Mouse (Mus musculus): ENCODE data around the gene Spop. TPM values are rescaled to one million over a fixed set of nuclear protein-coding genes. Genes with fewer than 3 reads are reported as not detected.

Gene Spop
- polyA plus RNA-seq, 1 experiment = 19.6 TPM

GRCm38 (mm10) chr11:95448346-95448745 is 34.5 kb downstream of the Spop start:
- Histone ChIP-seq H3K4me3 (ENCODE audit: control insufficient read depth, low read depth, low read length) (no peak overlapping the region), H3K4me1 (ENCODE audit: control insufficient read depth, insufficient read depth, low read length) (peaks cover 5% of the 10 kb centered on the region), H3K36me3 (ENCODE audit: control insufficient read depth, insufficient read depth, low read length) (no peaks in the 10 kb centered on the region), H3K27ac (ENCODE audit: control insufficient read depth, insufficient read depth, low read depth, low read length) (no peak overlapping the region), H3K27me3 (ENCODE audit: control insufficient read depth, insufficient read depth, low read length) (no peaks in the 10 kb centered on the region)
- TF ChIP-seq CTCF (IDR thresholded peaks at IDR 0.05; ENCODE audit: control insufficient read depth, insufficient read depth, insufficient replicate concordance, low read depth, low read length) (no peak), POLR2A (IDR thresholded peaks at IDR 0.05; ENCODE audit: control insufficient read depth, low read depth, low read length) (no peak)

- Histone ChIP-seq H3K4me3 (ENCODE audit: control insufficient read depth, low read depth, low read length) (no peak overlapping the region), H3K36me3 (ENCODE audit: control insufficient read depth, insufficient read depth, low read length) (no peaks in the 10 kb centered on the region), H3K27me3 (ENCODE audit: control insufficient read depth, insufficient read depth, low read length) (no peaks in the 10 kb centered on the region), H3K27ac (ENCODE audit: control insufficient read depth, insufficient read depth, low read depth, low read length) (no peak overlapping the region), H3K4me1 (ENCODE audit: control insufficient read depth, insufficient read depth, low read length) (no peaks in the 10 kb centered on the region)
- TF ChIP-seq POLR2A (IDR thresholded peaks at IDR 0.05; ENCODE audit: control insufficient read depth, low read depth, low read length) (no peak), CTCF (IDR thresholded peaks at IDR 0.05; ENCODE audit: control insufficient read depth, insufficient read depth, insufficient replicate concordance, low read depth, low read length) (no peak)
Observed at GRCm38 (mm10) chr11:95455331-95455730, 41.5 kb downstream of the Spop start.

GRCm38 (mm10) chr11:95460872-95461271 is 47.0 kb downstream of the Spop start:
- H3K36me3 ChIP-seq (ENCODE audit: control insufficient read depth, insufficient read depth, low read length) = no peaks in the 10 kb centered on the region
- H3K4me1 ChIP-seq (ENCODE audit: control insufficient read depth, insufficient read depth, low read length) = no peaks in the 10 kb centered on the region
- no peak overlapping the region for H3K4me3 ChIP-seq (ENCODE audit: control insufficient read depth, low read depth, low read length)
- no peak overlapping the region for H3K27ac ChIP-seq (ENCODE audit: control insufficient read depth, insufficient read depth, low read depth, low read length)
- no peaks in the 10 kb centered on the region for H3K27me3 ChIP-seq (ENCODE audit: control insufficient read depth, insufficient read depth, low read length)
- no peak for TF ChIP-seq CTCF (IDR thresholded peaks at IDR 0.05; ENCODE audit: control insufficient read depth, insufficient read depth, insufficient replicate concordance, low read depth, low read length)
- no peak for TF ChIP-seq POLR2A (IDR thresholded peaks at IDR 0.05; ENCODE audit: control insufficient read depth, low read depth, low read length)

- Histone ChIP-seq H3K4me3 (ENCODE audit: control insufficient read depth, low read depth, low read length) (no peak overlapping the region), H3K27me3 (ENCODE audit: control insufficient read depth, insufficient read depth, low read length) (no peaks in the 10 kb centered on the region), H3K27ac (ENCODE audit: control insufficient read depth, insufficient read depth, low read depth, low read length) (no peak overlapping the region), H3K36me3 (ENCODE audit: control insufficient read depth, insufficient read depth, low read length) (no peaks in the 10 kb centered on the region), H3K4me1 (ENCODE audit: control insufficient read depth, insufficient read depth, low read length) (no peaks in the 10 kb centered on the region)
- TF ChIP-seq CTCF (IDR thresholded peaks at IDR 0.05; ENCODE audit: control insufficient read depth, insufficient read depth, insufficient replicate concordance, low read depth, low read length) (no peak), POLR2A (IDR thresholded peaks at IDR 0.05; ENCODE audit: control insufficient read depth, low read depth, low read length) (no peak)
Observed at GRCm38 (mm10) chr11:95462168-95462567, 48.3 kb downstream of the Spop start.

- Histone ChIP-seq H3K27ac (ENCODE audit: control insufficient read depth, insufficient read depth, low read depth, low read length) (no peak overlapping the region), H3K4me3 (ENCODE audit: control insufficient read depth, low read depth, low read length) (no peak overlapping the region), H3K36me3 (ENCODE audit: control insufficient read depth, insufficient read depth, low read length) (no peaks in the 10 kb centered on the region), H3K27me3 (ENCODE audit: control insufficient read depth, insufficient read depth, low read length) (no peaks in the 10 kb centered on the region), H3K4me1 (ENCODE audit: control insufficient read depth, insufficient read depth, low read length) (no peaks in the 10 kb centered on the region)
- TF ChIP-seq CTCF (IDR thresholded peaks at IDR 0.05; ENCODE audit: control insufficient read depth, insufficient read depth, insufficient replicate concordance, low read depth, low read length) (no peak), POLR2A (IDR thresholded peaks at IDR 0.05; ENCODE audit: control insufficient read depth, low read depth, low read length) (no peak)
Observed at GRCm38 (mm10) chr11:95467731-95468130, 53.9 kb downstream of the Spop start.

- Histone ChIP-seq H3K27ac (ENCODE audit: control insufficient read depth, insufficient read depth, low read depth, low read length) (no peak overlapping the region), H3K36me3 (ENCODE audit: control insufficient read depth, insufficient read depth, low read length) (no peaks in the 10 kb centered on the region; the same call in 1 of the 2 replicates), H3K27me3 (ENCODE audit: control insufficient read depth, insufficient read depth, low read length) (no peaks in the 10 kb centered on the region), H3K4me1 (ENCODE audit: control insufficient read depth, insufficient read depth, low read length) (no peaks in the 10 kb centered on the region), H3K4me3 (ENCODE audit: control insufficient read depth, low read depth, low read length) (no peak overlapping the region)
- no peak for TF ChIP-seq POLR2A (IDR thresholded peaks at IDR 0.05; ENCODE audit: control insufficient read depth, low read depth, low read length)
- TF ChIP-seq CTCF (IDR thresholded peaks at IDR 0.05; ENCODE audit: control insufficient read depth, insufficient read depth, insufficient replicate concordance, low read depth, low read length) = no peak
Observed at GRCm38 (mm10) chr11:95472942-95473341, 59.1 kb downstream of the Spop start.

- H3K27ac ChIP-seq (ENCODE audit: control insufficient read depth, insufficient read depth, low read depth, low read length) = no peak overlapping the region
- no peak overlapping the region for H3K4me3 ChIP-seq (ENCODE audit: control insufficient read depth, low read depth, low read length)
- no peaks in the 10 kb centered on the region for H3K4me1 ChIP-seq (ENCODE audit: control insufficient read depth, insufficient read depth, low read length)
- H3K27me3 ChIP-seq (ENCODE audit: control insufficient read depth, insufficient read depth, low read length) = no peaks in the 10 kb centered on the region
- H3K36me3 ChIP-seq (ENCODE audit: control insufficient read depth, insufficient read depth, low read length) = no peaks in the 10 kb centered on the region; the same call in 1 of the 2 replicates
- no peak for TF ChIP-seq POLR2A (IDR thresholded peaks at IDR 0.05; ENCODE audit: control insufficient read depth, low read depth, low read length)
Observed at GRCm38 (mm10) chr11:95473456-95473855, 59.6 kb downstream of the Spop start.

- H3K4me3 ChIP-seq (ENCODE audit: control insufficient read depth, low read depth, low read length) = no peak overlapping the region
- no peak overlapping the region for H3K27ac ChIP-seq (ENCODE audit: control insufficient read depth, insufficient read depth, low read depth, low read length)
- H3K27me3 ChIP-seq (ENCODE audit: control insufficient read depth, insufficient read depth, low read length) = no peaks in the 10 kb centered on the region
- TF ChIP-seq CTCF (IDR thresholded peaks at IDR 0.05; ENCODE audit: control insufficient read depth, insufficient read depth, insufficient replicate concordance, low read depth, low read length) (no peak), POLR2A (IDR thresholded peaks at IDR 0.05; ENCODE audit: control insufficient read depth, low read depth, low read length) (no peak)
- H3K4me1 ChIP-seq (ENCODE audit: control insufficient read depth, insufficient read depth, low read length) = no peaks in the 10 kb centered on the region
- no peaks in the 10 kb centered on the region; the same call in 1 of the 2 replicates for H3K36me3 ChIP-seq (ENCODE audit: control insufficient read depth, insufficient read depth, low read length)
Observed at GRCm38 (mm10) chr11:95476323-95476722, 62.4 kb downstream of the Spop start.
